Mouse (Mus musculus): ENCODE measurements around the gene Pik3r1. TPM values are rescaled to one million over a fixed set of nuclear protein-coding genes. Genes with fewer than 3 reads are reported as not detected.

The Pik3r1 gene
- total RNA-seq, 2 experiments from 2014 or later = 147 to 153 TPM

DNA sequence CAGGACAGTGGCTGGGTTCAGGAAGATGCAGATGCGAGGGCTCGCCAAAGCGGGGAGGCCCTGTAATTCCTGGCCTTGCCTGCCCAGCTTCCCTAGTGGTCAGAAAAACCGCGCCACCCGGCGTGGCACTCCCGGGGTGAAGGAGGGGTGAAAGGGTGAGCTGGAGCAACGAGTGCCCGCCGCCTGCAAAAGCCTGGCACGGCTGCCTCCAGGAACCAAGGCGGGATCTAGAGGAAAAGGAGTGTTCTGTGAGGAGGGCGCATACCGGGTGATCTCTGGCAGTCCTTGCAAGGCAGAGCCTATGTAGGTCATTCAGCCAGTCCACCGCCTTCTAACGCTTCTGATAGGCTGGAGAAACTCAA lies 594 bp upstream of the Pik3r1 start:
- intact Hi-C loops (cut with DNase I) = loop anchor here (5.0 kb wide), 3 partner anchors 34 to 139 kb away; no protein-coding TSS in a partner anchor
- DNase-seq (ENCODE audit: low spot score in 2 of 2) = peak in 1 of 2 experiments; percentile 75

DNA sequence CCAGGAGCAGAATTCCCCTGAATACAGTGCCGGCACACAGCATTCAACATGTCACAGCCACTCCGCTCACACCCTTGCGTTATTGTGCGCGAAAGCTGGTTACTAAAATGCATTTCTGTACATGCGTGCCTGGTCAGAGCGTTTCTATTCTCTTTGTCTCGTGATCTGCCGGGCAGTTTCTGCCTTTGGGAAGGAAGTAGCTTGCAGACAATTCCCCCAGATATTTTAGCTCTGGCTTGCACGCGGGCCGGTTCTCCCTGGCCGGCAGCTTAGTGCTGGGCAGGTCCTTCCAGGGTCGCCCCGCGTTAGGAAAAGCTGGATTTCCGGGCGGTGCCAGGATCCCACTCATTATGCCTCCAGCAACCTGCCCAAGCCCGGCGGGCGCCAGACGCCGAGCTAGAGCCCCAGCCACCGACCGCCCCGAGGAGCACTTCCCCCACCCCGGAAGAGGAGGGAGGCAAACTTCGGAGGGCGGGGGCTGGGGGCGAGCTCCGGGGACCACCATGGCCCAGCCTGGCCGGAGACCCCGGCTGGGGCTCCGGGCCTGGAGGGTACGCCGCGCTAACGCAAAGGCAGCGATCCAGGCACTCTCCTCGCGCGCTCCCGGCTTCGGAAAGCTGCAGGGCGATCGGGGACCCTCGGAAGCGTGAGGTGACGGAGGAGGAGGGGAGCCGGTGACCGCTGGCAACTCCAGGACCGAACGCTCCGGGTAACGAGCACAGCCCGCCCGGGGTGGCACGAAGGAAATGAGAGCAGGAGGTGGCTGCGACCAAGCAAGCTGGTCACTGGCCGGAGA lies 806 bp downstream of the Pik3r1 start:
- peak; percentile 52 to 59 for DNase-seq (ENCODE audit: low spot score in 2 of 2)
- intact Hi-C loops (cut with DNase I) = loop anchor here (5.0 kb wide), 3 partner anchors 35 to 140 kb away; no protein-coding TSS in a partner anchor

DNA sequence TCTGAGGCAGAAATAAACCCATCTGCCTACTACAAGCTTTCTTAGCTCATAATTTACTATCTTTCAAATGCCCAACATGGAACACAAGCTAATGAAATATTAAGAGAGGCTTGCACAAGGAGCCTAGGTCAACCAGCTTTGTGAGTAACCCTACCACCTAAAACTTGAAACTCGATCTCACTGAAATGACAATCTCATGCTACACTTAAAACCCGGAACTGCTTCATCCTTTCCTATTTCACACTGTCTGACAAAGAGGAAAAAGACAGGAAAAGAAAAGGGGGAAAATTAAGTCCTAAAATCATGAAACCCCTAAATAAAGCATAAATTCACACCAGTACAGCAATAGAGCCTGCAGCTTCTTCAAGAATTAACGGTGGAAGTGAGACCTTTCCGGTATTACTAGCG lies 1.4 kb downstream of the Pik3r1 start:
- no peak for DNase-seq (ENCODE audit: low spot score in 2 of 2)
- intact Hi-C loops (cut with DNase I) = loop anchor here (5.0 kb wide), 3 partner anchors 34 to 141 kb away; no protein-coding TSS in a partner anchor

DNA sequence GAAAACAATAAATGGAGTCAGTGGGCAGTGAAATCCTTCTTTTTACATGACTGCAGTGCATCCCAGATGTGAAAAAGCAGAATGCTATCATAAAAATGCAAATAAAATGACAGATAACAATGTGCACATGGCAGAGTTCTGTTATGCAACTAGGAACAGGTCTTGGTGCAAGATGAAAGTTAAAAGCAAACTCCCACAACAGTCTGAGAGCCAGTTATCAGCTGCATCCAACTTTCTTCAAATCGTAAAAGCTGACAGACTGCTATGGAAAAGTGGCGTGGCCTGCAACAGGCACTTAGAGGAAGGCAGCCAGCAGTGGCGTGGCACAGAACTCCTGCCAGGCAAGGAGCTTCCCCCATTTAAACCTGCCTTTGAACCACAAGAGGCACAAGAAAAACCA lies 2.0 kb downstream of the Pik3r1 start:
- intact Hi-C loops (cut with DNase I) = loop anchor here (5.0 kb wide), 3 partner anchors 34 to 141 kb away; no protein-coding TSS in a partner anchor
- DNase-seq (ENCODE audit: low spot score in 2 of 2) = no peak

DNA sequence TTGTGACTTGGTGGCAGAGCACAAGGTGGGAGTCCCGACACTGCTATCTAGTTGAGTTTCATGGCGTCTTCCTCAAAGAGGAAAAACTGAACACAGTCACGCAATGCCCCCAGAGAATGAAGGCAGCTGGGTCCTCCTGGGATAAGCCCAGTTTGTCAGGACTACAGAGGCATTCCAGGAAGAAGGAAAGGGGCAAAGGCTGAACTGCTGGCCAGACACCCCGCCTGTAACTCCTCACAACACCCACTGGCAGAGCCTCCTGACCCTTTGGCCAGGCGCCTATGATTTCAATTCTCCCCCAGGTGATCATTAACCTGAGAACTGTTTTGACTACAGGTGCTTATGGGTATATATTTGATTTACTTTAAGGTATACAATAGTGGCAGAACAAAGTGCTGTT lies 3.9 kb downstream of the Pik3r1 start:
- intact Hi-C loops (cut with DNase I) = no loop called here

DNA sequence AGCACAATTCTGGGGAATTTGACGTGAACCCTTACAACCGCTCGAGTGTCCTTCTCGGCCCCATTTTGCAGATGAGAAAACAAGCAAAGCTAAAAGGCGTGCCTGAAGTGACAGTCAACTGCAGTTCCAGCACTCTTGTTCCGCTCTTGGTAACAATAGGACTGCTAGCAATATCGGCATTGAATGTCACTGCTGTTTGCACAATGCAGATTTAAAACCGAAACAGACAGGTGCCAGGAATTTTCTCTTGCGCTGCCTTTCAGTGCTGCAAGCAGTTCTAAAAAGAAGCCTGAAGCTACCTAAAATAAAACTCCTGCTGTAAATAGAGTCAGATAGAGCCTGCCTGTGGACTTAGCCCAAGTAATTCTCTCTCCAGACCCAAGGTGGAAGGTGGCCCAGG lies 4.3 kb downstream of the Pik3r1 start:
- intact Hi-C loops (cut with DNase I) = no loop called here
- no peak for DNase-seq (ENCODE audit: low spot score in 2 of 2)

More for the DNA sequence above, 3.9 kb downstream of the Pik3r1 start:
- DNase-seq (ENCODE audit: low spot score in 2 of 2) = no peak

DNA sequence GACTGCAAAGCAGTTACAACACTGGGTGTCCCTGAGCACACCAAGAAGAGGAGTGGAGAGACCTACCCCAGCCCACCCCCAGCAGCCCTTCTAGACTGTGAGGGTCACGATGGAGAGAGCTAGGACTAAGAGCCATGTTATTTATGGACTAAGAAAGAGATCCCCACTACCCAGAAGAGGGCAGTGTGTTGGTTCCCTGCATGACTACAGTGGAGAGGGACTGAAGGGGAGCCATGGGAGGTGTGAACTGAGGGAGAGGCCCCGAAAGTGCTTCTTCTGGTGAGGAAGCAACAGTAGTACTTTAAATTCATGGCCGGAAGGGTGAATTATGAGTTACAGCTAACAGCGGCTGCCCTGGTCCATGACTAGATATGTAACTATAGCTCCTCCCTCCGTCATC lies 4.9 kb downstream of the Pik3r1 start:
- no peak for DNase-seq (ENCODE audit: low spot score in 2 of 2)
- intact Hi-C loops (cut with DNase I) = no loop called here

DNA sequence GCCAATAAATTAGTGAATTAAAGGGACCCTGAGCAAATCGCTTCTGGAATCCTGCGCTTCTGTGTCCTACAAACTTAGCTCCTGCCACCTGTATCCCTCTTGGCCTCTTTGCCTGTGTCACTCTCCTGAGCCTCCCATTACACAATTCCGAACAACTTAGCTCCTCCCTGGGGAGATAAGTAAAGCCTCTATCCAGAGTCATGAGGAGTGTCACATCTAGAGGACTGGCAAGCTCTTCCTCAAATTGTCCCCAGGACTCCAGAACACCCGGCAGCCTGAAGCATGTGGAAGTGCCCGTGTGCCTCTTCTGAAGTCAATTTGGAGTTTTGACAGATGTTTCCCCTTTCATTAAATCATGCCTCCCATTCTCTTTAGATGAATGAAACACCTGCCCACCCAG lies 6.4 kb downstream of the Pik3r1 start:
- DNase-seq (ENCODE audit: low spot score in 2 of 2) = no peak
- intact Hi-C loops (cut with DNase I) = no loop called here

DNA sequence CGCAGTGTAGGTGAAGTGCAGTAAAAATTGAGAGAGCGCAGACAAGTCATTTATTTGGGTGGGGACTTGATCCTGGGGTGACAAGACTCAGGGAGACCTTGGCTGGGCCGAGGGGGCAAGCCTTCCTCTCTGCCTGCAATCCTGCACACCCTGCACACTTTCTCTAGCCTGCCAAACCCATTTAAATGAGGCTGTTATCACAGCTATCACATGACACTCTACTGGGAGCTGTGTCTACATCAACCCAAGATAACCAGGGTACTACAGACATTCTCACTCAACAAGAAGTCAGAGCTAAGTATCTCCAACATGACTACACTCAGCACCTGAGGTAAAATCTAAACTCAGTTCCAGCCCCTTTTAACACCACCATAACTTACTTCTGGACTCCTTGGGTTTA lies 7.1 kb downstream of the Pik3r1 start:
- DNase-seq (ENCODE audit: low spot score in 2 of 2) = no peak
- intact Hi-C loops (cut with DNase I) = no loop called here

DNA sequence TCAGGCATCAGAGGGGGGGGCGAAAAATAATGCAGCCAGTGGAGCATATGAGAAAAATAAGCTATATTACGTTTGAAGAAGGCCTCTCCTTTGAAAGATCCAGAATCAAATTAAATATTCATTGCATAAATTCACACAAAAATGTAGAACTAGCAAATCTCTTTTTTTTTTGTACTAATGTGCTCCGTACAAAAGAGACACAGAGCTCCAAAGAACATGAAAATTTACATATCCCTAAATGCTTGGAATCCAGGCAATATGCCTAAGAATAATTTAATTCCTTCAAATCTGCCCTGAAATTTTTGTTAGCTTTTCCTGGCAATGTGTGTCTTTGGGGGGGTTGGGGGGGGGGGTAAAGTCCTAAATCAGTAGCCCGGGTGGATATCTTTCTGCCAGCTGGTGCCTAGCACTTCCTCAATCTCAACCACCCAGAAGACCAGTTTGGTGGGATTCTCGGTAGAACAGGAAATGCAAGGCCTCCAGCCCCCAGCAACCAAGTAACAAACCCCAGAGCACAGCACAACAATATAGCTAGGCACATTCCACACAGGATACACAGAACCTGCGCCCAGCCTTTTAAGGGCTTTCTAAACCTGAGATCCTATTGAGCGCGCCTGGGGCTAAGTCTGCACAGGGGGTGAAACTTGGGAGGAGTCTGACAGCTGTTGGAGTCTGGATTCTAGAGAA lies 7.9 kb downstream of the Pik3r1 start:
- no peak for DNase-seq (ENCODE audit: low spot score in 2 of 2)
- intact Hi-C loops (cut with DNase I) = no loop called here

DNA sequence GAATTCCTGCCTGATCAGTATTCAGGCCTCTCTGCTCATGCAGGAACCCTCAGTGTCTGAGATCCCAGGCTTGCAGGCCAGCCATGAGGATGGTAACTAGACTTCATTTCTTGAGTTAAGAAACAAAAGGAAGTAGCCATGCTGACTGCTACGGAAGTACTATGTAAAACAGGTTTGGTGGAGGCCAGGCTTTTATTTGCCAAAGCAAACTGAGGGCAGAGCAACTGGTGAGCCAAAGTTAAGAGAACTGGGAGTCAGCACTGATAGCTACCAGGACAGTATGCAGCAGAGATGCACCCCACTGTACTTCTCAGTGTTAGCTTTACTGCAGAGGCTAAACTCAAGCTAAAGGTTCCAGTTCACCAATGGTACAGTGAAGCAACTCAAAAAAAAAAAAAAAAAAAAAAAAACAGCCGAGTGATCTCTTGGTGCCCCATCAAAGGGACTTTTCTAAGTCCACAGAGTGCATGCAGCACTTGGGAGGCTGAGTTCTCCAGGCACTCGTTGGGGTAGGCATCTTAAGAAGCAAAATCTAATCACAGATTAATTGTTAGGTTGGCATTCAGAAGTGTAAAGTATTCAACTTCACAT lies 8.6 kb downstream of the Pik3r1 start:
- intact Hi-C loops (cut with DNase I) = no loop called here
- DNase-seq (ENCODE audit: low spot score in 2 of 2) = no peak

DNA sequence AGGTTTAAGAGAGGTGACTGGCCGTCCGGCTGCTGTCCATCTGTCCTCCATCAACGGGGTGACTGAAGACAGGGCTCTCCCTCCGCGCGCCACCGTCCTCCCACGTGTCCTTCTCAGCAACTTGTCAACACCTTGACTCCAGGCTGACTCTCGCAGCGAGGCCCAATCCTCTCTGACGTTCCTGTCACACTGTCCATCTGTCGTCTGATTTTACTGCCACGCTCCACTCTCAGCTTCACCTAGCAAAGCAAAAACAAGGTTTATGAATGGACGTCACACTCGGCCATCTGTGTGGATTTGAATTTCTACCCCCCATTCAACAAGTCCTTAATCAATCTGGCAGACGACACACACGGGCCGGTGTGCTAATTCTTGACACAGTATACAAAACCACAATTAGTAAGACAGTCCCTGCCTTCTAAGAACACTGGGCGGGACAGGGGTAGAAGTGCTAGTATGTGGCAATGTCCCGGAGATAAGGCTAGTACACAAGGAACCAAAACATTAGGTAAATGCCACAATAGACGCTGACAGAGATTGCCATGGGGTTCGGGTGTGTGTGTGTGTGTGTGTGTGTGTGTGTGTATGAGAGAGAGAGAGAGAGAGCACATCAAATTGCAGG lies 10.1 kb downstream of the Pik3r1 start:
- intact Hi-C loops (cut with DNase I) = no loop called here
- DNase-seq (ENCODE audit: low spot score in 2 of 2) = no peak

DNA sequence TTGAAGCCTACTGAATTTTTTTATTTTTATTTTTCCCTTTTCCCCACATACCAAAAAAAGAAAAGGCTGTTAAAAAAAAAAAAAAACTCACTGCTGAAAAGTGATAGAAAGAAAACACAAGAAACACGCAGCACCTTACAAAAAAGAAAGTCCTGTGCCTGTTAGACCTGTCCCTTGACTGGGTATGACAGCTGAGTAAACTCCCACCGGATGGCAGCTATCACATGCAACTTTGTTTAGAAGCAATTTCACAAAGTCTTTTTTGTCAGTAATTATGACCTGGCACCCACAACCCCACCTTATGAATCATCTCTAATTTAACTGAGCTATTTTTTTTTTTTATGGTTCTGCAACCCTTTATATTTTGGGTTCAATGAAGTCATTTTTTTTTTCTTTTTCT lies 12.8 kb downstream of the Pik3r1 start:
- no peak for DNase-seq (ENCODE audit: low spot score in 2 of 2)
- intact Hi-C loops (cut with DNase I) = no loop called here

DNA sequence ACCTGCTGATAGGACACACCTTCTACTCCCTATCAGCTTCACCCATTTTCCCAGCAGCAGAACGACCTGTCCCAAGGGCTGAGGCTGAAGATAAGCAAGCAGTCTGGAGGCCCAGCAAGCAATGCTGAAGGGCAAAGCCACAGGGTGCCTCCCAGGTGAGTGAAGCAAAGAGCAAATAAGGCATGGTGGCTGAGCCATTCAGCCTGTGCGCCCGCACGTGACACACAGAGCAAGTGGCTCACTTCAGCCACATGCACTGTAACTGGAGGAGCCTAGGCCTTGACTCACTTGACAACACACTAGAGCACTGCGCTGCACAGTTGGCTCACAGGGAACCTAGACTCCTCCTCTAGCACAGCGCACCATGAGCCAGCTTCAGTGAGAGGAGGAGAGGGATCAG lies 14.4 kb downstream of the Pik3r1 start:
- intact Hi-C loops (cut with DNase I) = no loop called here

DNA sequence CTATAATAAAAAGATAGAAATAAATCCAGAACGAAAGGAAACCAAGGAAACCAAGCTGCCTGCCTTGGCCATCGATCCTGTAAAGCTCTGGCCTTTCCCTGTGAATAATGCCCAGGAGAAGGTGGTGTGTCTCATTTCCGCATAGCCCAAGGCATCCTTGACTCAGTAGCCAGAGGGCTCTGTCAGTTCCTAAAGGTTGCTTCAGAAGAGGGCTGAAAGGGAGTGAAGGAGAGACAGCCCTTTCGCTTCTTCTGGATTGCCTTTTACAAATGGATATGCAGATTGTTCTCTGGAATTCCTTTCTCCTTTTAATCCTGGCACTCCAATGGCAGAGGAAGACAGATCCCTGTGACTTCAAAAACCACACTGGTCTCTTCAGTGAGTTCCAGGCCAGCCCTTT lies 16.2 kb downstream of the Pik3r1 start:
- intact Hi-C loops (cut with DNase I) = no loop called here
- DNase-seq (ENCODE audit: low spot score in 2 of 2) = no peak

More for the DNA sequence above, 14.4 kb downstream of the Pik3r1 start:
- no peak for DNase-seq (ENCODE audit: low spot score in 2 of 2)

DNA sequence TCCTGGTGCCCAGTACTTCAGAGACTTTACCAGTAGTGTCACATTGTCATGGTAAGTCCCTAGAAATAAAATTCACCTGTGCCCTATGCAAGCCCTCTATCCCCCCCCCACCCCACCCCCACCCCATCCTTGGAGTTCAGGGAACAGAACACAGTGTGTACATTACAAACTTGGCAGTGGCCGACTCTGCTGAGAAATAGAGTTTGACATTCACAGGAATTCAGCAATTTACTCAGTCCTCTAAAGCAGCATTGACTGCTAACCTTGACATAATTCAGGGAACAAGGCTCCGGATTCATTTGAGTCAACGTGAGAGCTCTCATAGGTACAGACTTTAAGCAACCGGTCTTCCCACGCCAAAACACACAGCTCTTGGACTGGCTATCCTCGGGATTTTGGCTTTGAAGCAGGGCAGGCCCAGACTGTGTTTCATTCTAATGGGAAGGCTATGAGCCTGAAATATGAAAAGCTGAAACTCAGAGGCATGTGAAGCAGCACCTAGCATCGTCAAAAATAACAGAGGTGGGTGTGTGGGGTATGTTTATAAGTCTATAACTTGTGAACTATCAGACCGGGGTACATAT lies 21.9 kb downstream of the Pik3r1 start:
- no peak for DNase-seq (ENCODE audit: low spot score in 2 of 2)
- intact Hi-C loops (cut with DNase I) = no loop called here

DNA sequence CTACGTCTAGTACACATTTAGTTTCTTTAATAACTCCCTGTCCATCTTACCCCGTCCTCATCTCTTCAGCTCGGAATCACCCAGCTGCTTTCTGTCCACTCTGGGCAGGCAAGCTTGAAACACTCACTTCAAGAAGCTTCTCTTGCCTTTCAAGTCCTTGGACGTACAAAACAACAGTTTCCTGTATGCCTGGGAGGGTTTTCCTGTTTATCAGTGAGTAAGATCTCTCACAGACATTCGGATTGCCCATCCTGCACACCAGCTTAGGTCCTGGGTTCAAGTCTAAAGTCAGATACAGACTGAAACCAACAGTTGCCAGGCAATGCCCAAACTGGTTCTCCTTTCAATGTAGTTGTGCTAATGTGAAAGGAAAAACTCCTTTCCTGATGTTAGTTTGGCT lies 23.1 kb downstream of the Pik3r1 start:
- intact Hi-C loops (cut with DNase I) = no loop called here
- DNase-seq (ENCODE audit: low spot score in 2 of 2) = no peak

DNA sequence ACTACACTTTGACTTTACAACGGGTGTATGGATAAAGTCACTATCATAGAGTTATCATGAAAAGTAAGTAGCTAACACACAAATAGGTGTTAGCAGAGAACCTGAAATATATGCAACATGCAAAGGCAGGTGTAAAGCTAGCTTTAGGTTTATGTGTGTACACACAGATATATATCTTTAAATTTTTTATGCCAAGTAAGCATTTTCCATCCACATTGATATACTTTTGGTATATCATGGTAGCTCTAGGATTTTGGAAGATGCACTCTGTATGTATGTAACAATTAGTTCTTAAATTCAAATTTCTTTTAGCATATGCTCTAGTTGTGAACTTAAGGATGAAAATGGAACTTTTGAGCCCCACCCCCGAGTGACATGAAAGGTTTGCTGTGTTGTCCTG lies 24.0 kb downstream of the Pik3r1 start:
- DNase-seq (ENCODE audit: low spot score in 2 of 2) = no peak
- intact Hi-C loops (cut with DNase I) = no loop called here

DNA sequence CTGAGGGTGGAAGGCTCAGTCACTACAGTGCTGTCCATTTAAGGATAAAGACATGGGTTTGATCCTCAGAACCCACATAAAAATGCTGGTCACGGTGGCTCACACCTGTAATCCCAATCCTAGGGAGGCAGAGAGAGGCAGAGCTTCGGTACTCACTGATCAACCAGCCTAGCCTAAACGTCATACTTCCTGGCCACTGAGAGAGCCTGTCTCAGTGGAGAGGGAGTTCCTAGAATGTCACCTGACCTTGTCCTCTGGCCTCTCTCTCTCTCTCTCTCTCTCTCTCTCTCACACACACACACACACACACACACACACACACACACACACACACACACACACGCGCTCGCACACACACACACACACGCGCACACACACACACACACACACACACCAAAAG lies 24.8 kb downstream of the Pik3r1 start:
- no peak for DNase-seq (ENCODE audit: low spot score in 2 of 2)
- intact Hi-C loops (cut with DNase I) = no loop called here

DNA sequence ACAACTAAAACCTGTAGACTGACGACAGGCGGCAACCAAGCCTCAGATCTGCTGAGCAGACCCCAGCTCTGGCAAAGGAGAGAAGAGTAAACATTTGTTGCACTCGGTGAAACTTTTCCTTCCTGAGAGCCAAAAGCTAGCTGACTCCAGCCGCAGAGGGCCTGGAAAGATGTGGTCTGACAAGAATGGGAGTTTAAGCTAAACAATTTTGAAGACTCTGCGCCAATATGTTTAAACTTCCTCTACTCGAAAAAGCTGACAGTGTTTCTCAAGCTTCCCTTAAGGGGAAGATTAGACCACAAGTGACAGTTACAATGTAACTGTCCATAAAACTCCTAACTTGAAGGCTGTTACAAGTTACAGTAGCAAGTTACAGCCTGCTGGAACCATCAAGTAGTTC lies 25.4 kb downstream of the Pik3r1 start:
- intact Hi-C loops (cut with DNase I) = no loop called here

More for the DNA sequence above, 25.4 kb downstream of the Pik3r1 start:
- DNase-seq (ENCODE audit: low spot score in 2 of 2) = no peak

All from left cerebral cortex, postnatal 36 days (tissue).